Mouse (Mus musculus): Measurements from ENCODE around the gene Prdx5. TPM values are rescaled to one million over a fixed set of nuclear protein-coding genes. Genes with fewer than 3 reads are reported as not detected.

The Prdx5 gene
- 172 and 191 TPM in 2 replicates for polyA plus RNA-seq (2016; fragmentation: Nextera tagmentation; extraction: Ambion mirVana)

DNA sequence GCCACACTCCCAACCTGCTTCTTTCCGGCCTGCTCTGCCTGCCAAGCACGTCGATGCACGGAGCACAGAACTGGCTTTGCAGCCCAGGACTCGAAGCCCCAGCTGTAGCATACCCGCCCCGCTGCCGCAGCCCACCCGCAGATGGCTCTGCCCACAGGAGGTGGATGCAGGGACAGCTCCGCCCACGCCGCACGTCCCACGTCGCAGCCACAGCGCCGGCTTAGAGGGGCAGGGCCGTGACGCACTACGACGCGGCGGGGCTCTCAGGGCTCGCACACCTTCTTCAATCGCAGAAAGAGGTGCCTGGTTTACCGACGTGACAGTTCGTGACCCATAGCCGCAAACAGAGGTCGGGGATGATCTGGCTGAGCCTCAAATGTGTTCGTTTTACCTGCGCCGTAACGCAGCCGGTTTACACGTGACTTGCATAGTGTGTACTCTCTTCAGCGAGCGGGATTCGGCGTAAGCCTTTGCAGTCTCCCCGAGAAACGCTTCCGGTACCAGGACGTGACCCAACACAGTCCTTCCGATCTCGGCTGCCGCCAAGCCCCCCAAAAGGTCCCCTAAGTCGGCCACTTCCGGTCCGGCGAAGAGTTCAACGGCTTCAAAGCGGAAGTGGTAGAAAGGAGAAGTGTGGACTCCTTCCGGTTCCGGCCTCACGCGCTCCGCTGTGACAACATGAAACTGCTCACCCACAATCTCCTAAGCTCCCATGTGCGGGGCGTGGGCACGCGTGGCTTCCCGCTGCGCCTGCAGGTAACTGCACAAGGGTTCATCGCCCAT is at the start of gene Prdx5, which contains the start of gene Trmt112:
Prdx5 (minus strand) TSS at position 600 of the 783 bp plus-strand sequence.
Trmt112 (plus strand) TSS at position 192 of the 783 bp plus-strand sequence.
- H3K9ac ChIP-seq (replicated peaks), result peak within 1 kb of the TSS; percentile 79
- H3K4me2 ChIP-seq (replicated peaks), result peak within 1 kb of the TSS; percentile 88
- H3K36me3 ChIP-seq, result peaks cover 57% of the 10 kb centered on the region
- ATAC-seq (ENCODE audit: low FRiP score, low read depth), result peak; percentile 90
- H3K9me3 ChIP-seq, result no peaks in the 10 kb centered on the region
- H3K4me3 ChIP-seq, result peak within 1 kb of the TSS; percentile 60
- H3K4me1 ChIP-seq, result peaks cover 28% of the 10 kb centered on the region
- no peaks in the 10 kb centered on the region for H3K27me3 ChIP-seq
- peak within 1 kb of the TSS; percentile 96 for H3K27ac ChIP-seq (replicated peaks)
- WGBS, result 0% methylated on average over 65 of the region's 65 CpGs

DNA sequence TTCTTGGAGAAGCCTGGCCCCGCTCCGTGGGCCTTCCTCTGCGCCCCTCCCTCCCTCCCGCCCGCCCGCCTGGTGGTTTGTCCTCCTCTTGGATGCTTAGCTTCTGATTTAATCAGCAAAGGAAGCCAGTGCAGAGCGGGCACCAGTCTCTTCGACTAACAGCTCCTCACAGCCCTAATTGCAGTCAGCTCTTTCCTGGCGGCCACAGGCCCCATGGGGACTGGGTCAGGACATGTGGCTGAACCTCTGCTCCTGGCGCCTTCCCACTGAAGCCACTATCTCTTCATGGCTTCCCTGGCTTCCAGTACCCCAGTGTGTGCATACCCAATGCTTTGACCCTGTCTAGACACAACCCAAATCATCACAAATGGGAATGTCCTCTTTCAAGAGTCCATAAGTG is 46.6 kb upstream of the Prdx5 start:
- Histone ChIP-seq H3K4me2 (replicated peaks) (no peak overlapping the region), H3K27me3 (no peaks in the 10 kb centered on the region), H3K9me3 (no peaks in the 10 kb centered on the region), H3K4me1 (peaks cover 13% of the 10 kb centered on the region), H3K4me3 (no peak overlapping the region), H3K36me3 (peaks cover 17% of the 10 kb centered on the region), H3K9ac (replicated peaks) (no peak overlapping the region), H3K27ac (replicated peaks) (no peak overlapping the region)
- 79% methylated on average over 10 of the region's 10 CpGs for WGBS
- no peak for ATAC-seq (ENCODE audit: low FRiP score, low read depth)

DNA sequence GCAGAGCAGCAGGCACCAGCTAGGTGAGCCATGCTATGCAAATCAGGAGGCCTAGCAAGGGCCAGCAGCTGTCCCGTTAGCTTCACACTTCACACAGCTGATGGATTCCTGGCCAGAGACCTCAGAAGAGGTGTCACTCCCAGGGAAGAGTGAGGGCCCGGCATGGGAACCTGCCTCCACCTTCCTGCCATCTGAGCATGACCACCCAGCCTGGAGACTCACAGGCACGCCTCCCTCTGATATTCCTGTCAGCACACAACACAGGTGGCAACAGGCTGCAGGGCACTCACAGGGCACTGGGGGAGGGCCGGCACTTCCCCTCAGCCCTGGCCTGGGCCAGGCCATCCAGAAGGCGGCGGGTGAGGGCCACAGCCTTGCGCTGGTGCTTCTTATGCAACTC is 45.5 kb upstream of the Prdx5 start:
- no peak overlapping the region for H3K9ac ChIP-seq (replicated peaks)
- H3K4me3 ChIP-seq, result no peak overlapping the region
- peaks cover 14% of the 10 kb centered on the region for H3K4me1 ChIP-seq
- H3K36me3 ChIP-seq, result peaks cover 15% of the 10 kb centered on the region
- 88% methylated on average over 7 of the region's 7 CpGs for WGBS
- H3K27me3 ChIP-seq, result no peaks in the 10 kb centered on the region
- no peak for ATAC-seq (ENCODE audit: low FRiP score, low read depth)
- no peak overlapping the region for H3K4me2 ChIP-seq (replicated peaks)
- no peak overlapping the region for H3K27ac ChIP-seq (replicated peaks)
- H3K9me3 ChIP-seq, result no peaks in the 10 kb centered on the region

DNA sequence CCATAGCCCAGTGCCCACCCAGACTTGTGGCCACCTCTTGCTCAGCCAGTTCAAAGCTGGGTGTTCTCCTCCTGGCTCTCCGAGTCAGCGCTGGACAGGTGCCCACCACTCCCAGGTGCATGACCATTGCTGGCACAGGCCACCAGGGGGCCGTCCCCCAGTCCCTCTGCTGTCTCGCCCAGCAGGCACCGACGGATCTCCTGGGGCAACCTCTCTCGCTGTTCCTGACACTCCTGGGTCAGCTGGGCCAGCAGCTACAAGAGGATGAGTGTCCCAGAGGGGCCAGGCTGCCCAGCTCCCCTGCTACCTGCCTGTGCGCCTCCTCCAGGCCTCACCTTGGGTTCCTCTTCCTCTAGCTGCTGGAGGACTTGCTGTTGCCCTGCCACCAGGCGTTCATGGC is 44.1 kb upstream of the Prdx5 start:
- no peak for ATAC-seq (ENCODE audit: low FRiP score, low read depth)
- Histone ChIP-seq H3K27me3 (no peaks in the 10 kb centered on the region), H3K36me3 (peaks cover 7% of the 10 kb centered on the region), H3K9me3 (no peaks in the 10 kb centered on the region), H3K4me2 (replicated peaks) (no peak overlapping the region), H3K4me1 (peaks cover 23% of the 10 kb centered on the region), H3K9ac (replicated peaks) (no peak overlapping the region), H3K27ac (replicated peaks) (no peak overlapping the region), H3K4me3 (no peak overlapping the region)
- WGBS, result 54% methylated on average over 9 of the region's 9 CpGs

DNA sequence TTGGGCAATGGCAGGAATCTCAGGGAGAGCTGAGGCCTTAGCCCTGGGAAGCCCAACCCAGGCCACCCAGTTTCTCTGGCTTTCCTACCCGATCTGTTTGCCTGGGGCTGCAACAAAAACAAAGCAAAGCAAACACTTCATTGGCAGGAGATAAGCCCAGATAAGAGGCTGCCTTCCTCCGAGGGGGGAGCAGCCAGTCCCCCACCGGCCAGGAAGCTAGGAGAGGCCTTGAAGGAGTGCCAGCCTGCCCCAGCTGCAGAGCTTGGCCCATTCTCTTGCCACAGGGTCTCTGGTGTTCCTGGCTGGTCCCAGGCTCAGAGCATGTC is 42.8 kb upstream of the Prdx5 start:
- WGBS, result 35% methylated on average over 3 of the region's 3 CpGs
- ATAC-seq (ENCODE audit: low FRiP score, low read depth), result no peak
- peak overlapping the region; percentile 56 for H3K9ac ChIP-seq (replicated peaks)
- H3K27ac ChIP-seq (replicated peaks), result peak overlapping the region; percentile 98; the same call in 1 of the 2 replicates
- H3K4me3 ChIP-seq, result peak overlapping the region; percentile 60
- H3K9me3 ChIP-seq, result no peaks in the 10 kb centered on the region
- peaks cover 23% of the 10 kb centered on the region for H3K4me1 ChIP-seq
- no peaks in the 10 kb centered on the region for H3K27me3 ChIP-seq
- H3K4me2 ChIP-seq (replicated peaks), result peak overlapping the region; percentile 83
- H3K36me3 ChIP-seq, result peaks cover 7% of the 10 kb centered on the region

DNA sequence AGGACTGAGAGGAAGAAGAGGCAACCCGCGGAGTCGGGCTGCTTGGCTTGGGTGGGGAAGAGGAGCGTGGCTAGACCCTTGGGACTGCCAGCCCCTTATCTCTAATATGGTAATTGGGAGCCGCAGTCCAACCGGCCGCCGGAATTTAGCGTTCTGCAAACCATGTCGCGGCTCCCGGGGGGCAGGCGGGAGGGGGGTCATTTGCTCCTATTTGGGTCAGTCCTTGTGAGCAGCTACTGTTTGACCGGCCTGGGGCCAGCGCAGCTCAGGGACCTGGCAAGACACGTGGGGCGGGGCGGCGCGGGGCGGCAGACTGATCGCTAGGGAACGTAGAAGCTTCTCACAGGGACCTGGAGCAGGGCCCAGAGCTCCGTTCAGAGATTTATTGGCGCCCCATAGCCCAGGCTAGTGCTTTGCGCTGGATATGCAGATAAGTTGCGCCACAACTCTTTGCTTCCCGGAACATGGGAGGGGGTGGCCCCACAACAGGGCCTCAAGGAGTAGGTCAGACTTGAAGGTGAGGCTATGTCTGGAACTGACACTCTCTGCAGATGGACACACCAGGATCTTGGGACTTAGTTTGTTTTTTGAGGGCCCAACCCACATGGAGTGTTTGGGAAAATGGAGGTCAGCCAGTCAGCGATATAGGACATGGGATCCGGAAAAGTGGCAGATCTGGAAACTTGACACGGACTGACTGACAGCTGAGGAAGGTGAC is 42.2 kb upstream of the Prdx5 start:
- Histone ChIP-seq H3K27me3 (no peaks in the 10 kb centered on the region), H3K9me3 (no peaks in the 10 kb centered on the region), H3K4me3 (peak overlapping the region; percentile 60), H3K27ac (replicated peaks) (peak overlapping the region; percentile 98), H3K36me3 (peaks cover 7% of the 10 kb centered on the region), H3K4me1 (peaks cover 23% of the 10 kb centered on the region), H3K4me2 (replicated peaks) (peak overlapping the region; percentile 83), H3K9ac (replicated peaks) (peak overlapping the region; percentile 56)
- peak; percentile 44 for ATAC-seq (ENCODE audit: low FRiP score, low read depth)
- 3% methylated on average over 31 of the region's 31 CpGs for WGBS

DNA sequence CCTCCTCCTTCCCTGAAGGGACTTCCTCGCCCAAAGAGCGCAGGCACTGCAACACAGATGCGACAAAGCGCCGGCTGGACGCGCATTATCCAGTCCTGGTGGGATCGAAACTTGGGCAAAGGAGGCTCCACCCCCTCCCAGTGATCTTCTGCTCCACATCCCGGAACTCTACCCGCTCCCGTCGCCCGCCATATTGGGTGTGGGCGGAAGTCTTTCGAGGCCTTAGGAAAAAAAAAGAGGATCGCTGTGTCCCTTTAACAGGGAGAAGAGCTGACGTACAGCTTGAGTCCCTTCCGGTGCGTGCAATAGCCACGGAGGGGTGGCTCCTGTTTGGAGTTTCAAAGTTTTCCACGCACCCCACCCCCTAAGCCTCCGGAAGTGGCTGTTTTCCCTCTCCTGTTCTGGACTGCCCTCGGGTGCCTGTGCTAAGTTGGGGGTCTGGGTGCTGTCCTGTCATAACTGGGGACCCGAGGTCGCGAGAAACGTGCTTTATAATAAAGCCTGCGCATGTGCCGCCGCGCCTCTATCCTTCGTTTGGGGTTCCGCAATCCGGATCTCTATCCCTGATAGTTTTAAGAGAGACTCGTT is 41.6 kb upstream of the Prdx5 start:
- H3K27ac ChIP-seq (replicated peaks), result peak overlapping the region; percentile 98
- no peaks in the 10 kb centered on the region for H3K9me3 ChIP-seq
- no peaks in the 10 kb centered on the region for H3K27me3 ChIP-seq
- H3K36me3 ChIP-seq, result peaks cover 7% of the 10 kb centered on the region
- WGBS, result 1% methylated on average over 35 of the region's 35 CpGs
- peak; percentile 77 for ATAC-seq (ENCODE audit: low FRiP score, low read depth)
- peak overlapping the region; percentile 83 for H3K4me2 ChIP-seq (replicated peaks)
- H3K4me1 ChIP-seq, result peaks cover 23% of the 10 kb centered on the region
- peak overlapping the region; percentile 56 for H3K9ac ChIP-seq (replicated peaks)
- peak overlapping the region; percentile 60 for H3K4me3 ChIP-seq

DNA sequence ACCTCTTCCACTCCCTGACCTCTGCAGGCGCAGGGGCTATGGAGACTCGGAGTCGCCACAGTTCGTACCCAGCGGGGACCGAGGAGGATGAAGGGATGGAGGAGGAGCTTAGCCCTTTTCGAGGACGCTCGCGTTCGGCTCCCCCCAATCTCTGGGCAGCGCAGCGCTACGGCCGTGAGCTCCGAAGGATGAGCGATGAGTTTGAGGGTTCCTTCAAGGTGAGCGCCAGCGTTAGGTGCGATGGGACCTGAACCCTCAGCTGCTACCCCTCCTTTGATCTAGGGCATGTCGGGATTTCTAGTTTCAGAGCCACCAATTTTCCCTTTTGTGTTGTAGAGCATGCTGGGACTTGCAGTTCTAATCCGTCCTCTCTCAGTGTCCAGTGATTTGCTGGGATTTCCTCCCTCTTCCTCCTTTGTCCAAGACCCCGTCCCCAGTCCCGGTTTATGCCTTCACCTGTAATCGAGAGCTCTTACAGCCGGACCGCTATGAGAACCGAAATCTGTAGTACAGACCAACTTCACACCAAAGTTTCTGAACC is 40.8 kb upstream of the Prdx5 start:
- Histone ChIP-seq H3K36me3 (peaks cover 9% of the 10 kb centered on the region), H3K4me3 (peak overlapping the region; percentile 60), H3K27me3 (no peaks in the 10 kb centered on the region), H3K4me2 (replicated peaks) (peak overlapping the region; percentile 83), H3K4me1 (peaks cover 23% of the 10 kb centered on the region), H3K9me3 (no peaks in the 10 kb centered on the region), H3K27ac (replicated peaks) (peak overlapping the region; percentile 98), H3K9ac (replicated peaks) (peak overlapping the region; percentile 56)
- peak; percentile 66 for ATAC-seq (ENCODE audit: low FRiP score, low read depth)
- under 1% methylated on average over 28 of the region's 28 CpGs for WGBS

DNA sequence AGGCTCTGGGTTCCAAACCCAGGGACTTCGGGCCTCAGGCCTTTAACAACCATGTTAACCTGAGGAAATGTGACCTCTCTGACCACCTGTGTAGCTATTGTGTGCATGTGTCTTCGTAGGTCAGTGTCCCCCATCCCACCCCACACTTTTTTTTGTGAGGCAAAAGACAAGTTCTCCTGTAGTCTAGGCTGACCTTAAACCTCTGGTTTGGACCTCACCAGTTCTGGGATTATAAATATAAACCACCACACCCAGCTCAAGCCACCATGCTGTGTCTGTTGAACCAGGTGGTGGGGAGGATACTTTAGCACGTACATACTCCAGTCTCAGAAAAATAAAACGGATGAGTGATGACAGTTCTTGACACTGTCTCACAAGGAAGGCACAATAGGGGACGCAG is 40.0 kb upstream of the Prdx5 start:
- peak overlapping the region; percentile 83 for H3K4me2 ChIP-seq (replicated peaks)
- H3K27ac ChIP-seq (replicated peaks), result peak overlapping the region; percentile 98; the same call in 1 of the 2 replicates
- H3K9ac ChIP-seq (replicated peaks), result peak overlapping the region; percentile 56
- H3K36me3 ChIP-seq, result 0 out of 2 replicates have a peak, but pooled peaks cover 4% of the 10 kb centered on the region
- no peaks in the 10 kb centered on the region for H3K27me3 ChIP-seq
- no peak for ATAC-seq (ENCODE audit: low FRiP score, low read depth)
- H3K4me1 ChIP-seq, result peaks cover 23% of the 10 kb centered on the region
- 60% methylated on average over 5 of the region's 5 CpGs for WGBS
- peak overlapping the region; percentile 60 for H3K4me3 ChIP-seq
- H3K9me3 ChIP-seq, result no peaks in the 10 kb centered on the region

DNA sequence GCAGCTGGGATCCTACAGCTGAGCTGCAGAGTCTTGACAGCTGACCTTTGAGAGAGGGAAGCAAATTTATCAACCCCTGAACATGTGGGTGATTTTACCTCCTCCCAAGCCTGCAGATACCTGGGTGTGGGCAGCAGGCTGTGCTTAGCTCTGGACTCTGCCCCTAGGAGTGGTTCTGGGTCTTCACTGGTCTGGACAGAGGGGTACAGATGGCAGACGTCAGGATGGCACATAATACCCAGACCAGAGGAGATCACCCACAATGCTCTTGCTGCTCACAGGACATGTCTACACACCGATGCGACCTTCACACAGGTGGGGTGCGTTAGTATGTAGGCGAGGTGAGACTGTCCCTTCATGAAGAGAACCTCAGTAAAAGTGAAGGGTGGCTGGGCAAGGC is 39.6 kb upstream of the Prdx5 start:
- H3K4me3 ChIP-seq, result no peak overlapping the region

DNA sequence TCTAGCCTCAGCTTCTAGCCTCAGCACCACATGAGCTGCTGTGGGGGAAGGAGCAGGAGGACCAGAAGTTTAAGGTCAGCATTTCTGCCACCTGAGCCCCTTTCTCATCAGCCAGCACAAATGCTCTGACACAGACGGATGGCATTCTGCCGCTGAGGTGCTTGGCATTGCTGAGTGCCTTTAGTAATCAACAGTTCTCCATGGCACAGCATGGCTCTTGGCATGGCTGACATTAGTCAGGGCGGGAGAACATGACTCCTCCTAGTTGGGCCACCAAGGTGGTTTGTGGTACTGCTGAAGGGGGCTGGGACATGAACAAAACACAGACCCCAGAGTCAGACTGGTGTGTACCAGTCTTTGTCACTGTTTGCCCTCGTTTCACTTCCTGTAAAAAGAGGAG is 38.3 kb upstream of the Prdx5 start:
- H3K4me1 ChIP-seq, result peaks cover 24% of the 10 kb centered on the region
- no peaks in the 10 kb centered on the region for H3K27me3 ChIP-seq
- no peak overlapping the region for H3K4me3 ChIP-seq
- no peak overlapping the region for H3K9ac ChIP-seq (replicated peaks)
- 0 out of 2 replicates have a peak, but pooled peaks cover 4% of the 10 kb centered on the region for H3K36me3 ChIP-seq
- 73% methylated on average over 4 of the region's 4 CpGs for WGBS
- H3K4me2 ChIP-seq (replicated peaks), result no peak overlapping the region
- no peak overlapping the region for H3K27ac ChIP-seq (replicated peaks)
- no peak for ATAC-seq (ENCODE audit: low FRiP score, low read depth)
- H3K9me3 ChIP-seq, result no peaks in the 10 kb centered on the region

More for the DNA sequence above, 39.6 kb upstream of the Prdx5 start:
- Histone ChIP-seq H3K4me2 (replicated peaks) (no peak overlapping the region), H3K27ac (replicated peaks) (no peak overlapping the region), H3K9me3 (no peaks in the 10 kb centered on the region), H3K36me3 (0 out of 2 replicates have a peak, but pooled peaks cover 4% of the 10 kb centered on the region), H3K4me1 (peaks cover 23% of the 10 kb centered on the region), H3K27me3 (no peaks in the 10 kb centered on the region), H3K9ac (replicated peaks) (no peak overlapping the region; the same call in 1 of the 2 replicates)
- 91% methylated on average over 5 of the region's 5 CpGs for WGBS
- no peak for ATAC-seq (ENCODE audit: low FRiP score, low read depth)
